Mouse (Mus musculus): Measurements from ENCODE around the gene Rps15.

Gene Rps15

GRCm38 (mm10) chr10:80288657-80289056 lies 3.6 kb upstream of the Rps15 start:
- no peak for DNase-seq (ENCODE audit: low spot score)

GRCm38 (mm10) chr10:80293325-80293724 lies 1.1 kb downstream of the Rps15 start:
- DNase-seq (ENCODE audit: low spot score), result no peak

DNA sequence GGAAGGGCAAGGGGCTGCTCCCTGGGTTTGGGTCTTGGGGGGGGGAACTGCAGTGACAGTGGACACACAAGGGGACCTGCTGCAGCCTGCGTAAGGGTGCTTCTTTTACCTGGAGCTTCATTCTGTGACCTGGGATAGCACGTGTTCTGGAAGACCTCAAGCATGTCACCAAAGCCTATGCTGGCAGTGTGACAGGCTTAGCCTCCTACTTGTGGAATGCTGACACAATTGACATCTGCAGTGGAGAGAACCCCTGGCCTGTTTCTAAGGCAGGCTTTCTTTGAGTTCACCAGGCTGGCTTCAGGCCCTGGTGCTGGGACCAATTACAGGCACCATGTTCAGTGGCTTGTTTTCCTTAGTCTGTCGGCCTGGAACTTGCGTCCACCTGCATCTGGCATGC lies 2.1 kb downstream of the Rps15 start:
- no peak for DNase-seq (ENCODE audit: low spot score)

- DNase-seq (ENCODE audit: low spot score), result no peak
Measured at GRCm38 (mm10) chr10:80294788-80295303, 2.6 kb downstream of the Rps15 start.

DNA sequence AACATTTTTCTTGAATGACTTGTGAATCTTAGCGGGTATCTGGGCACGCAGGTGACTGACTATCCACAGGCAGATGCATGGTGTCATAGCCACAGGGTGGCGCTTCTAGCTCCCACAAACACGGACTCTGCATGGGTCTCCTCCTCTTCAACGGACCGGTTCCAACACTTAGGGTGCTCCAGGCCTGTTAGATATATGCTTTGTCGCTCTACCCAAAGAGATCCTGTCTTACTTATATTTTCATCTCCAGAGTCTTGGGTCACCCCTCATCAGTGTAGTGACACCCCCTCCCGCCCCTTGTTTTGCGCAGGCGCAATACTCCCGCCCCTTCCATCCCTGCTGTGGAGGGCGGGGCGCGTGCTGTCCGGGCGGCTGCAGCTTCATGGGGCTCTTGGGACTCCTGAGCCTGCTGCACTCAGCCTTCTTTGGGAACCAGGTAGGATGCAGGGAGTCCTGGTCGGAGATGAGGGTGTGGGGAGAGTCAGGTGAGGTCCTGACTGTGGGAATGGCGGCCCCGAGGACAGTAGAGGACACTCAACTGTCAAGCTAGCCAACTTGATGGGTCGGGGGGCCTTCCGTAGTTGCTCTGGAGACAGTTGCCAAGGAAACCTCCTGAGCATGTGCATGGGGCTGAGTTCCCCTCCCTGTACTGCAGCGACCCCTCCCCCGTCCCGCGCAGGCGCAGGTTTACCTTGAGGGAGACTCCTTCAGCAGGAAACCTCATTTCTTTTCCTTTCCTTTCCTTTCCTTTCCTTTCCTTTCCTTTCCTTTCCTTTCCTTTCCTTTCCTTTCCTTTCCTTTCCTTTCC lies 3.6 kb downstream of the Rps15 start, which contains the start of gene Apc2:
Gene Apc2 (plus strand): TSS at position 360 of the 808 bp plus-strand sequence.
- DNase-seq (ENCODE audit: low spot score), result peak; percentile 82

DNA sequence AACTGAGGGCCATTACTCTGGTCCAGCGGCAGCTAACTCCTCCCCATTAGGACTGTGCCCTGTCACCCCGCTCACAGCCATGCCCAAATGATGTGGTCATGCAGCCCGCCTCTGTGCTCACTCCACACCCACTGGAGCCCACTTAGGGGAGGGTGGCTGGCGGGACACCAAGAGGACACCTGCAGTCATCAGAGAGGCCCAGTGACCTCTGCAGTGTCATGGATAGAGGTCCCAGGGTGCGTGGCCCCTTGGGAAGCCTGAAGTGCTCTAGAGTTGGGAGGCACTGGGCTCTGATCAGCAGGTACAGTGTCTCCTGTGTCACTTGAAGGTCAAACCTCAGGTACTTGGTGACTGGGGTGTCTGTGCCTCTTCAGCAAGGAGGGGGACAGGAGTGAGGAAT lies 4.6 kb downstream of the Rps15 start:
- DNase-seq (ENCODE audit: low spot score), result no peak

DNA sequence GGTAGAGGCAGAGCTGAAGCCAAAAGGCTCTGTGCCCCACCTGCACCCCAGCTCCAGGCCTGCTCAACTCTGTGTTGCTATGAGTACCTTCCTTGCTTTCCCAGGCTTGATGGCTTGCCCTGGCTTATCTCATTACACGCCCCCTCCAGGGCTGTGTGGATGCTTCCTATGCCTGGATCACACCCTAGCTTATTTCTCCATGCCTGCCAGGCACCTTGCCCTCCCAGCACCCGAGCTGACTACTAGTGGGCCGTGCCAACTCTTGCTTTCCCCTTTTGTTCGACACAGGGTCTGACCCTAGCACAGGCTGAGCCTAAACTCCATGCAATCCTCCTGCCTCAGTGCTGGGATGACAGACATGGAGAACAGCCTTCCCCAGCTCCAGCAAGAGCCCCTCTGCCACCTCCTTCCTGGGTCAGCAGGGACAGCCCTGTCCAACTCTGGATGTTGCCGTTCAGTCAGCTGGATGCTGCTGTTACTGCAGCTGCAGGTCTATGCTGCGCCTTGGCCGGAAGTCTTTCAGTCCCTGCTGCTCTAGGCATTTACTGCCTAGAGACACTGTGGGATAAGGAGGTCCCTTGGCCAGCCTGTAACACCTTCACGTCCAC lies 5.4 kb downstream of the Rps15 start:
- no peak for DNase-seq (ENCODE audit: low spot score)

DNA sequence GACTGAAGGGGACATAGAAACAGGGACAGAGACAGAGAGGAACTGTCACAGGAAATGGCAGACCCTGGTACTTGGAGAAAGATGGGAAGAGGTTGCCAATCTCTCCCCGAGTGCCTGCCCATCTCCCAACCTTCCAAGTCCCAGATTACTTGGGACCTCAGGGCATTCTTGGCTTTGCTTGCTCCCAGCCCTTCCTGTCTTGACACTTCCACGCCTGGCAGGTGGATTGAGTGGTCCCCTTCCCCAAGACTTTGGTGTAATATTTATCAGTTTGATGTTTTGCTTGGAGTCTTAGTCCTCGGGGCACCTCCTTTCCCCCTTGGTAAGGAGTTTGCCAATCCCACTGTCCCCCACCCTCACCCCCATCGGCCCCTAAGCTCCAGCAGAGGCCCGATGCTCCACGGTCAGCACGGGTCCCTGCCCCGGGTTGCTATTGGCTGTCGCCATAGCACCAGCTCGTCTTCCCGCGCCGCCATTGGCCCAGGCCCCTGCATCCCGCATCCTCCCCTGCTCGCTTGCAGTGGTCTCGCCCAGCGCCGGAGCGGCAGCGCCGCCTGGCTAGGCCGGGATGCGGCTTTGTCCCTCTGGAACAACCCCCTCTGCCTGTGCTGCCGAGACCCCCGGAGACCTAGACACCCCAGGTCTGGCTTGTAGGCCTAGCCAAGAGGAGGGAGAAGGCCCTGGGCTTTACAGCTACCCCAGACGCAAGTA lies 6.5 kb downstream of the Rps15 start:
- peak; percentile 89 for DNase-seq (ENCODE audit: low spot score)

DNA sequence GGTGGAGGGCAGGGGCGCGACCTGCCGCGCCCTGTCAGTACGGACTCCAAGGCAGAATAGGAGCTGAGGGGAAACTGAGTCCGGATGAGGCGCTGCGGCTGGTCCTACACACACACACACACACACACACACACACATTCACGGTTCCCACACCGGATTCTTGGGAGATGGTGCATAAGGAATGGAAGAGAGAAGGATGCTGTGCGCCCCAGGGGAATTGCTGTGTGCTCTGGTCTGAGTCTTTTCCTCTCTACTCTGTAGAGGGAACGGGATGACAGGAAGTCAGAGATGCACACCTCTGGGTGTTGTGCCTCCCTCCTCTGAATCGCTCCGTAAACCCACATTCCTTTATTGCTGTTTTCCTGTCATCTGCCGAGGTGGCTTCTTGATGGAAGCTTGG lies 7.0 kb downstream of the Rps15 start:
- DNase-seq (ENCODE audit: low spot score), result no peak

GRCm38 (mm10) chr10:80299824-80300223 lies 7.6 kb downstream of the Rps15 start:
- DNase-seq (ENCODE audit: low spot score), result no peak

DNA sequence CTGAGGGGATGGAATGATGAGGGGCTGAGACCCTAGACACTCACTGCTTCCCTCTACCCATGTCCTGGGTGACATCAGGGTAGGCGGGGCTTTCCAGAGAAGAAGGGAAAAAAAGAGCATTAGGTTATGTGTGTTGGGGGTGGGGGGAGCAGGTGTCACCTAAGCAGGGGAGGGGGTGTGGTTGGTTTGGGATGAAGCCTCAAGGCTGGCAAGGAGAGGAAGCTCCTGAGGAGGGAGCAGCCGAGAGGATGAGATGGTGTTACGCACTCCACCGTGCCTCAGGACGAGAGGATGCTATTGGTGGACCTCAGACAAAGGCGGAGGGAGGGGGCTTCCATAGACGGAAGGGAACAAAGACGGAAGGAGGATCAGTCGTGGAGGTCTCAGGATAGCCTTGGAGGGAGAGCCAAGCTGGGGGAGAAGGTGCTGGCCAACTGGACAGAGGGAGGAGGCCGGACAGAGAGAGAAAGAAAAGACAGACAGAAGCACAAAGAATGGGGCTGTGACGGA lies 8.5 kb downstream of the Rps15 start:
- DNase-seq (ENCODE audit: low spot score), result no peak

- DNase-seq (ENCODE audit: low spot score), result no peak
Measured at GRCm38 (mm10) chr10:80301256-80302081, 9.2 kb downstream of the Rps15 start.

- DNase-seq (ENCODE audit: low spot score), result no peak
Measured at GRCm38 (mm10) chr10:80302082-80302355, 9.8 kb downstream of the Rps15 start.

GRCm38 (mm10) chr10:80302471-80302881 lies 10.2 kb downstream of the Rps15 start:
- DNase-seq (ENCODE audit: low spot score), result peak; percentile 66

- no peak for DNase-seq (ENCODE audit: low spot score)
Measured at GRCm38 (mm10) chr10:80304458-80304857, 12.2 kb downstream of the Rps15 start.

DNA sequence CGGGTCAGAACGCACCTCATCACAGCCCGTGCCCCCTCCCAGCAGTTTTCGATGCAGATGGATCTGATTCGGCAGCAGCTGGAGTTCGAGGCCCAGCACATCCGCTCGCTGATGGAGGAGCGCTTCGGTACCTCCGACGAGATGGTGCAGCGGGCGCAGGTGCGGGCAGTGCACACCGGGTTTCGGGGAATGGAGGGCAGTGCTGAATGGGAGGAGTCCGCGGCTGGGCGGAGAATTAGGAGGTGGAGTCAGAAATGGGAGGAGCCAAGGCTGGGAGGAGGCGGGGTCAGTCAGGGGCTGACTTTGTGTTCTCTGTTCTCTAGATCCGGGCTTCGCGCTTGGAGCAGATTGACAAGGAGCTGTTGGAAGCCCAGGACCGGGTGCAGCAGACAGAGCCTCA lies 12.6 kb downstream of the Rps15 start:
- no peak for DNase-seq (ENCODE audit: low spot score)

- no peak for DNase-seq (ENCODE audit: low spot score)
Measured at GRCm38 (mm10) chr10:80311560-80311959, 19.3 kb downstream of the Rps15 start.

GRCm38 (mm10) chr10:80312586-80313504 lies 20.6 kb downstream of the Rps15 start:
- DNase-seq (ENCODE audit: low spot score), result no peak

GRCm38 (mm10) chr10:80313627-80314201 lies 21.5 kb downstream of the Rps15 start:
- DNase-seq (ENCODE audit: low spot score), result no peak

DNA sequence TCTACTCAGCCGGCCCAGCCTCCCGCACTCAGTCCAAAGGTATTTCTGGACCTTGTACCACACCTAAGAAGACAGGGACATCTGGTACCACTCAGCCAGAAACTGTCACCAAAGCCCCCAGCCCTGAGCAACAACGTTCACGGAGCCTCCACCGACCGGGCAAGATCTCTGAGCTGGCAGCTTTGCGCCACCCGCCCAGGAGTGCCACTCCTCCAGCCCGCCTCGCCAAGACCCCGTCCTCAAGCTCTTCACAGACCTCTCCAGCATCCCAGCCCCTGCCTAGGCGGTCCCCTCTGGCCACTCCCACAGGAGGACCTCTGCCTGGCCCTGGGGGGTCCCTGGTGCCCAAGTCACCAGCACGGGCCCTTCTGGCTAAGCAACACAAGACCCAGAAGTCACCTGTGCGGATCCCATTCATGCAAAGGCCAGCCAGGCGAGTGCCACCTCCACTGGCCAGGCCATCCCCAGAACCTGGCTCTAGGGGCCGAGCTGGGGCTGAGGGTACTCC lies 22.3 kb downstream of the Rps15 start:
- no peak for DNase-seq (ENCODE audit: low spot score)
